Mouse (Mus musculus): Measurements from ENCODE around the gene Hist1h2ap. TPM values are rescaled to one million over a fixed set of nuclear protein-coding genes. Genes with fewer than 3 reads are reported as not detected.
A peak's percentile ranks its signal among the peaks of the same experiment; 100 is the strongest.
"Not testable (repeated sequence)": the region's sequence is repeated elsewhere in the genome, so short reads cannot be mapped to it uniquely, and the experiment has no call there.

The Hist1h2ap gene
- polyA plus RNA-seq, 1 experiment from 2014 or later: 6,230 TPM

DNA sequence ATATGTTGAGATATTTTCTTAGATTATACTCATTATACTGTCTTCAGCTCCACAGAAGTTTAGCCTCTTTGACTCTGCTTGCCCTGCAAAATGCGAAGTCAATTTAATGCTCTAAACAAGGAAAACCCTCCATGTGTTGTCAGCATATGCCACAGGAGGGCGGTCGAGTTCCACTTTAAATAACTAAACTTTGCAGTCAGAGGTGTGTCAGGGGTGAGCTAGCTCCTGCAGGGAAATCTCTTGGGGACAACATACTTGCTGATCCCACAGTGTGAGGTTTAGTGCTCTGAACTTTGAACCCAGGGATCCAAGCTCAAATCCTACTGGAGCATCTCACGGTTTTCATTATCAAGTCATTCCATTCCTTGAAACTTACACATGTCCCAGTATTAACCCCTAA, 7.2 kb upstream of the Hist1h2ap start:
- not testable (repeated sequence) for H3K27ac ChIP-seq; H3K4me2 ChIP-seq; H3K36me3 ChIP-seq (replicated peaks); H3K27me3 ChIP-seq; H3K4me3 ChIP-seq (replicated peaks); H3K9ac ChIP-seq; H3K9me3 ChIP-seq; H3K4me1 ChIP-seq
- ATAC-seq (ENCODE audit: low FRiP score): peak; percentile 83
- WGBS: no CpG with 5 or more reads among the region's 4 CpGs

- H3K9me3 ChIP-seq; H3K27me3 ChIP-seq; H3K9ac ChIP-seq; H3K4me1 ChIP-seq; H3K36me3 ChIP-seq (replicated peaks): not testable (repeated sequence)
- H3K27ac ChIP-seq: peak within 1 kb of the TSS; percentile 81
- under 1% methylated on average over 26 of the region's 58 CpGs for WGBS
- H3K4me3 ChIP-seq (replicated peaks): peak within 1 kb of the TSS; percentile 21
- H3K4me2 ChIP-seq: peak within 1 kb of the TSS; percentile 40
- peak; percentile 84 for ATAC-seq (ENCODE audit: low FRiP score)
Observed at GRCm38 (mm10) chr13:21831418-21832394, 1.6 kb downstream of the Hist1h2ap start, which contains the start of gene Hist1h4n. TSS of gene Hist1h4n (minus strand) at chr13:21832196.

DNA sequence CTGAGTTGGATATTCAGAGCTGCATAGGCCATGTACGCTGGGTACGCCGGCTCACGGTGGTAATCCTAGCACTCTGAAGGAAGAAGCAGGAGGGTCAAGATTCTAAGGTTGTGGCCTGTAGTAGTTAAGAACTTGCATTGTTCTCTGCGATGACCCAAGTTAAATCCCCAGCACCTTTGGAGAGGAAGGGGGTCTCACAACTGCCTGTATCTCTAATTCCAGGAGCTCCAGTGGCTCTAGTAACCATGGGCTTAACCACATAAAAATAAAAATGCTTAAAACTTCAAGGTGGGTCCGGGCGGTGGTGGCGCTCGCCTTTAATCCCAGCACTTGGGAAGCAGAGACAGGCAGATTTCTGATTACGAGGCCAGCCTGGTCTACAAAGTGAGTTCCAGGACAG, 3.0 kb downstream of the Hist1h2ap start:
- no peak overlapping the region; the same call in 1 of the 2 replicates for H3K4me2 ChIP-seq
- H3K9ac ChIP-seq: no peak overlapping the region
- H3K9me3 ChIP-seq: no peaks in the 10 kb centered on the region
- H3K4me3 ChIP-seq (replicated peaks): no peak overlapping the region
- no peak for ATAC-seq (ENCODE audit: low FRiP score)
- 88% methylated on average over 10 of the region's 10 CpGs for WGBS
- no peaks in the 10 kb centered on the region for H3K36me3 ChIP-seq (replicated peaks)
- H3K27ac ChIP-seq: peak overlapping the region; percentile 61; the same call in 1 of the 2 replicates
- no peaks in the 10 kb centered on the region for H3K27me3 ChIP-seq
- H3K4me1 ChIP-seq: no peaks in the 10 kb centered on the region

DNA sequence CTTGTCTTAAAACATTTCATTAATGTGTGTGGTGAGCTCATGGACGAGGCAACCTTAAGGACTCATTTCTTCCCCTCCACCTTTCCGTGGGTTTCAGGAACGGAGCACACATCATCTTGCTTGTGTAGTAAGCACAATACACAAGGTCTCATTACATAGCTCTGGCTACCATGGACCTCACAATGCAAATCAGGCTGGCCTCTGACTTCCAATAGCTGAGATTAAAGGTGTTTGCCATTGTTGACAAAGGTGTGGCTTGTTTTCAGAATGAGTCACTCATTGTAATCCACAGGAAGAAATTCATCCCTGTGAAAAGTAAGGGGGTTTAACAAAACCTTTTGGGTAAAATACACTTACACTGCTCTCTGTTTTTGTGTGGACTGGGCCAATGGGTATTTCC, 4.8 kb downstream of the Hist1h2ap start:
- Histone ChIP-seq H3K36me3 (replicated peaks) (no peaks in the 10 kb centered on the region), H3K27me3 (no peaks in the 10 kb centered on the region), H3K4me3 (replicated peaks) (no peak overlapping the region), H3K27ac (no peak overlapping the region), H3K4me2 (no peak overlapping the region), H3K4me1 (no peaks in the 10 kb centered on the region), H3K9me3 (no peaks in the 10 kb centered on the region), H3K9ac (no peak overlapping the region)
- no peak for ATAC-seq (ENCODE audit: low FRiP score)
- WGBS: 78% methylated on average over 3 of the region's 3 CpGs

DNA sequence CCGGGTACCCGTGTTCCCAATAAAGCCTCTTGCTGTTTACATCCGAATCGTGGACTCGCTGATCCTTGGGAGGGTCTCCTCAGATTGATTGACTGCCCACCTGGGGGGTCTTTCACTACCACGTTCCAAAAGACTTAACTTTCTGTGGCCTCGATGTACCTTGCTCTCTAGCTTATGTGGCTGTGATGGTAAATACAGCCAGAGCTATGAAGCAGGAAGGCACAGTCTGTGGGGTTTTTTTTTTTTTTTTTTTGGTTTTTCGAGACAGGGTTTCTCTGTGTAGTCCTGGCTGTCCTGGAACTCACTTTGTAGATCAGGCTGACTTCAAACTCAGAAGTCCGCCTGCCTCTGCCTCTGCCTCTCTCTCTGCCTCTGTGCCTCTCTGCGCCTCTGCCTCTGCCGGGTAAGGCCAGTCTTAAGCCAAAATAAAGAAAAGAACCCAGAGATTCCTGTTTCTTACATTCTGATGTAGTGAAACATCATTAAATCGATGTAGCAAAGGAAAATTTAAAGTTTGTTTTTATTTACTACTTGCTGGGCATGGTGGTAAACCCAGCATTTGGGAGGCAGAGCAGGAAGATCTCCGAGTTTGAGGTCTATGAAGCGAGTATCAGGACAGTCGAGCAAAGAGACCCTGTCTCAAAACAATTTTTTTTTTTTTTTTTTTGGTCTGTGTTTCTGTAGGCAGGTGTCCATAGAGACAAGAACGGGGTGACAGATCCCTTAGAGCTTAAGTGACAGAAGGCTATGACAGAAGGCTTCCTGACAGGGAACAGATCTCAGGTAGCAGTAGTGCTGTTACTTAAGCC, 13.0 kb downstream of the Hist1h2ap start:
- not testable (repeated sequence) for H3K4me3 ChIP-seq (replicated peaks); H3K9me3 ChIP-seq; H3K36me3 ChIP-seq (replicated peaks); H3K4me2 ChIP-seq; H3K9ac ChIP-seq; H3K27me3 ChIP-seq; ATAC-seq (ENCODE audit: low FRiP score); H3K4me1 ChIP-seq; H3K27ac ChIP-seq
- WGBS: 54% methylated on average over 6 of the region's 16 CpGs

- not testable (repeated sequence) for H3K27me3 ChIP-seq; H3K4me1 ChIP-seq; H3K9me3 ChIP-seq; H3K9ac ChIP-seq; H3K36me3 ChIP-seq (replicated peaks)
- WGBS: 0% methylated on average over 14 of the region's 14 CpGs
- peak; percentile 66 for ATAC-seq (ENCODE audit: low FRiP score)
- H3K4me3 ChIP-seq (replicated peaks): peak overlapping the region; percentile 24
- peak overlapping the region; percentile 43 for H3K4me2 ChIP-seq
- peak overlapping the region; percentile 53; the same call in 1 of the 2 replicates for H3K27ac ChIP-seq
Observed at GRCm38 (mm10) chr13:21812092-21812491, 21.2 kb downstream of the Hist1h2ap start.

GRCm38 (mm10) chr13:21811539-21811938, 21.8 kb downstream of the Hist1h2ap start, which contains the start of gene Hist1h4m:
TSS of gene Hist1h4m (plus strand) at chr13:21811746.
- H3K9ac ChIP-seq; H3K9me3 ChIP-seq; H3K36me3 ChIP-seq (replicated peaks); H3K4me1 ChIP-seq; H3K27me3 ChIP-seq: not testable (repeated sequence)
- peak; percentile 60 for ATAC-seq (ENCODE audit: low FRiP score)
- Histone ChIP-seq H3K27ac (peak within 1 kb of the TSS; percentile 53; the same call in 1 of the 2 replicates), H3K4me2 (peak within 1 kb of the TSS; percentile 43), H3K4me3 (replicated peaks) (peak within 1 kb of the TSS; percentile 24)
- no CpG with 5 or more reads among the region's 24 CpGs for WGBS

DNA sequence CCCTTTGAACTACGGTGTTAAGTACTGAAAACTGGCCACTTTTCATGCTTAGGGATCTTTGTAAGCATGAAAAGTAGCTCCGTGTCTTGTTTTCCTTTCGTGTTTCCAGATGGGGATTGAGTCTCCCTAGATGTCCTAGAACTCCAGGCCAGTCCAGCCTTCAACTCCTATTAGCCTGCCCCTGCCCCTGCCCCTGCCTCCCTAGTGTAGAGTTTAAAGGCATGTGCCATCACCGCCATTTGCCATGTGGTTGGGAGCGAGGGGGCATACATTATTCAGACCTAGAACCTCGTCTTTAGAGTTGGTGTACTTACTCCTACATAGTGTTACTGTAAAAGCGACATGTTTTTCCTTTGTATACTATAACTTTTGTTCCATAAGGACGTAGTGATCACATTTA, 22.2 kb downstream of the Hist1h2ap start:
- ATAC-seq (ENCODE audit: low FRiP score): peak; percentile 53
- WGBS: no CpG with 5 or more reads among the region's 8 CpGs

DNA sequence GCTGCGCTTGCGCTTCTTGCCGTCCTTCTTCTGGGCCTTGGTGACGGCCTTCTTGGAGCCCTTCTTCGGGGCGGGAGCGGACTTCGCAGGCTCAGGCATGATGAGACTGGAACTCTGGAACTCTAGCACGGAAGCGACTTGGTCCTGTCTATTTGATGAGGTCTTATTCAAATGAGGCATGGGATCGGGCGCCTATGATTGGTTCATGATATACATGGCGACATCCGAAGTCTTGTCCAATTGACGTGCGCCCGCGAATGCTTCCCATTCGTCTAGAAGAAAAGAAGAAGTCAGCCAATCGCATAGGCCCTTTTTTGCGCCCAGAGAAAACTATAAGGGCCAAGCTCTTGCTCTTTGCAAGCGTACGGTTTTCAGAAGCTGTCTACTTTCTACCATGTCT, 23.2 kb downstream of the Hist1h2ap start, which contains the start of the genes Hist1h2bq and Hist1h2ao:
TSS of gene Hist1h2bq (minus strand) at position 125 of the 400 bp plus-strand sequence.
TSS of gene Hist1h2ao (plus strand) at position 393 of the 400 bp plus-strand sequence.
- no CpG with 5 or more reads among the region's 23 CpGs for WGBS
- not testable (repeated sequence) for H3K9ac ChIP-seq; H3K36me3 ChIP-seq (replicated peaks); H3K27ac ChIP-seq; H3K4me1 ChIP-seq; H3K27me3 ChIP-seq; H3K4me3 ChIP-seq (replicated peaks); H3K9me3 ChIP-seq; H3K4me2 ChIP-seq
- ATAC-seq (ENCODE audit: low FRiP score): peak; percentile 97

More for the DNA sequence above, 22.2 kb downstream of the Hist1h2ap start:
- not testable (repeated sequence) for H3K4me2 ChIP-seq; H3K4me3 ChIP-seq (replicated peaks); H3K27ac ChIP-seq; H3K27me3 ChIP-seq; H3K9ac ChIP-seq; H3K4me1 ChIP-seq; H3K36me3 ChIP-seq (replicated peaks); H3K9me3 ChIP-seq

DNA sequence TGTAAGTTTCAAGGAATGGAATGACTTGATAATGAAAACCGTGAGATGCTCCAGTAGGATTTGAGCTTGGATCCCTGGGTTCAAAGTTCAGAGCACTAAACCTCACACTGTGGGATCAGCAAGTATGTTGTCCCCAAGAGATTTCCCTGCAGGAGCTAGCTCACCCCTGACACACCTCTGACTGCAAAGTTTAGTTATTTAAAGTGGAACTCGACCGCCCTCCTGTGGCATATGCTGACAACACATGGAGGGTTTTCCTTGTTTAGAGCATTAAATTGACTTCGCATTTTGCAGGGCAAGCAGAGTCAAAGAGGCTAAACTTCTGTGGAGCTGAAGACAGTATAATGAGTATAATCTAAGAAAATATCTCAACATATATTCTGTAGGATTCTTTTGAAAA, 30.2 kb downstream of the Hist1h2ap start:
- H3K4me2 ChIP-seq; H3K27ac ChIP-seq; H3K9ac ChIP-seq; H3K4me3 ChIP-seq (replicated peaks); H3K36me3 ChIP-seq (replicated peaks); H3K9me3 ChIP-seq; H3K27me3 ChIP-seq; H3K4me1 ChIP-seq: not testable (repeated sequence)
- peak; percentile 85 for ATAC-seq (ENCODE audit: low FRiP score)
- WGBS: no CpG with 5 or more reads among the region's 4 CpGs

DNA sequence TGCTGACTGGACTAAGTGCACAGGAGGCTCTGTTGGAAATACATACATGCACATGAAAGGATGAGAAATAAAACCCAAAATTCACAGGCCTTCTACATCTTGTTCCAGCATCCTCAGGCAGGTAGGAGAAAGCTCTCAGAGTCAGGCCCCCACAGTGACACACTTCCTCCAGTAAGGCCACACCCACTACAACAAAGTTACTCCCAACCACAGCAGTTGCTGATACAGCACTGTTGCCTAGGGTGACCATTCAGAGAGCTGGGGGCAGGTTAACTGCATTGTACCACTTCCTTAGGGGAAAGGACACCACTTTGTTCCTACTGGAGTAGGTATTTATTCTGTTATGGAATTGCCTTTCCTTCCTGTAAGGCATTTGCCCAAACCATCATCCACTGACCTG, 36.1 kb downstream of the Hist1h2ap start:
- H3K4me3 ChIP-seq (replicated peaks); ATAC-seq (ENCODE audit: low FRiP score); H3K27me3 ChIP-seq; H3K4me2 ChIP-seq; H3K9me3 ChIP-seq; H3K36me3 ChIP-seq (replicated peaks); H3K9ac ChIP-seq; H3K4me1 ChIP-seq; H3K27ac ChIP-seq: not testable (repeated sequence)

- H3K36me3 ChIP-seq (replicated peaks): no peaks in the 10 kb centered on the region
- no peaks in the 10 kb centered on the region for H3K9me3 ChIP-seq
- no peak overlapping the region for H3K4me2 ChIP-seq
- H3K4me3 ChIP-seq (replicated peaks): no peak overlapping the region
- no peak for ATAC-seq (ENCODE audit: low FRiP score)
- H3K27me3 ChIP-seq: no peaks in the 10 kb centered on the region
- no peak overlapping the region for H3K9ac ChIP-seq
- WGBS: 88% methylated on average over 7 of the region's 7 CpGs
- peaks cover 5% of the 10 kb centered on the region for H3K4me1 ChIP-seq
- H3K27ac ChIP-seq: no peak overlapping the region
Observed at GRCm38 (mm10) chr13:21795584-21795983, 37.7 kb downstream of the Hist1h2ap start.

Data from forebrain, embryonic 12.5 days (tissue).